Mouse (Mus musculus) mature B cell (primary cell): ENCODE data around the gene Hs3st3a1.

Experiments used
- in situ Hi-C: fragments of 300-500 bp; cut with MboI; formaldehyde crosslinking; loops from 2 replicates; pipeline ENCODE4 v1.14.3; 2019

The Hs3st3a1 gene

GRCm38 (mm10) chr11:64434611-64435545 is at the start of gene Hs3st3a1:
Hs3st3a1 (plus strand) TSS chr11:64435332.
- in situ Hi-C loops: no loop called here

- in situ Hi-C loops: no loop called here
Observed at GRCm38 (mm10) chr11:64386333-64386732, 48.8 kb upstream of the Hs3st3a1 start.

GRCm38 (mm10) chr11:64396331-64396881 is 38.7 kb upstream of the Hs3st3a1 start:
- in situ Hi-C loops: no loop called here

GRCm38 (mm10) chr11:64396949-64397348 is 38.2 kb upstream of the Hs3st3a1 start:
- in situ Hi-C loops: no loop called here

GRCm38 (mm10) chr11:64397612-64398011 is 37.5 kb upstream of the Hs3st3a1 start:
- in situ Hi-C loops: no loop called here

- in situ Hi-C loops: no loop called here
Observed at GRCm38 (mm10) chr11:64400534-64401093, 34.5 kb upstream of the Hs3st3a1 start.

- in situ Hi-C loops: no loop called here
Observed at GRCm38 (mm10) chr11:64418969-64419368, 16.2 kb upstream of the Hs3st3a1 start.

- in situ Hi-C loops: no loop called here
Observed at GRCm38 (mm10) chr11:64435546-64436411, 647 bp downstream of the Hs3st3a1 start.

GRCm38 (mm10) chr11:64436412-64436727 is 1.2 kb downstream of the Hs3st3a1 start, which contains the start of gene F930015N05Rik:
F930015N05Rik (minus strand) TSS chr11:64436653.
- in situ Hi-C loops: no loop called here

- in situ Hi-C loops: no loop called here
Observed at GRCm38 (mm10) chr11:64436791-64437298, 1.7 kb downstream of the Hs3st3a1 start.

- in situ Hi-C loops: no loop called here
Observed at GRCm38 (mm10) chr11:64437721-64438120, 2.6 kb downstream of the Hs3st3a1 start.

- in situ Hi-C loops: no loop called here
Observed at GRCm38 (mm10) chr11:64438909-64439308, 3.8 kb downstream of the Hs3st3a1 start.

GRCm38 (mm10) chr11:64442119-64442518 is 7.0 kb downstream of the Hs3st3a1 start:
- in situ Hi-C loops: no loop called here

GRCm38 (mm10) chr11:64442701-64443100 is 7.6 kb downstream of the Hs3st3a1 start:
- in situ Hi-C loops: no loop called here

GRCm38 (mm10) chr11:64445227-64445626 is 10.1 kb downstream of the Hs3st3a1 start:
- in situ Hi-C loops: no loop called here

GRCm38 (mm10) chr11:64448586-64449315 is 13.6 kb downstream of the Hs3st3a1 start:
- in situ Hi-C loops: no loop called here

- in situ Hi-C loops: no loop called here
Observed at GRCm38 (mm10) chr11:64461746-64462145, 26.6 kb downstream of the Hs3st3a1 start.

GRCm38 (mm10) chr11:64468737-64469136 is 33.6 kb downstream of the Hs3st3a1 start:
- in situ Hi-C loops: no loop called here

- in situ Hi-C loops: no loop called here
Observed at GRCm38 (mm10) chr11:64470689-64471088, 35.6 kb downstream of the Hs3st3a1 start.

GRCm38 (mm10) chr11:64473679-64474078 is 38.5 kb downstream of the Hs3st3a1 start:
- in situ Hi-C loops: no loop called here

- in situ Hi-C loops: no loop called here
Observed at GRCm38 (mm10) chr11:64481445-64481844, 46.3 kb downstream of the Hs3st3a1 start.
